Comparison of ENCODE assay signal across 8 mouse cellular contexts in genomic region chr5:99728027-99728451, GRCm38 (mm10). TPM values are rescaled to one million over a fixed set of nuclear protein-coding genes. Genes with fewer than 3 reads are reported as not detected.
DNase-seq lines count a peak whose midpoint lies in the region; ATAC-seq and TF ChIP-seq lines count a peak whose summit lies in the region.

No protein-coding gene starts in this region.

- peak overlapping the region; percentile 61 for H3K4me3 ChIP-seq in forebrain, embryonic 12.5 days (replicated peaks)
- H3K4me3 ChIP-seq in intestine, postnatal 0 days (ENCODE audit: low read depth, low read length), result peak overlapping the region; percentile 61
- peak overlapping the region; percentile 61 for H3K4me3 ChIP-seq in stomach, embryonic 14.5 days (ENCODE audit: low read depth, low read length)

- no peak overlapping the region for H3K27ac ChIP-seq in forebrain, embryonic 12.5 days
- H3K27ac ChIP-seq in intestine, postnatal 0 days (ENCODE audit: low read depth, low read length), result no peak overlapping the region
- H3K27ac ChIP-seq in stomach, embryonic 14.5 days (ENCODE audit: low read length), result no peak overlapping the region

- H3K4me2 ChIP-seq in forebrain, embryonic 12.5 days, result peak overlapping the region; percentile 100
- H3K4me2 ChIP-seq in intestine, postnatal 0 days (replicated peaks; ENCODE audit: low read depth), result peak overlapping the region; percentile 100
- H3K4me2 ChIP-seq in stomach, embryonic 14.5 days (replicated peaks; ENCODE audit: low read depth, low read length), result peak overlapping the region; percentile 100

- TF ChIP-seq CTCF in intestine, postnatal 0 days (IDR thresholded peaks at IDR 0.05; ENCODE audit: low read depth), result no peak

- H3K27me3 ChIP-seq in forebrain, embryonic 12.5 days, result peaks cover 45% of the 10 kb centered on the region
- H3K27me3 ChIP-seq in intestine, postnatal 0 days (replicated peaks; ENCODE audit: control insufficient read depth, insufficient read depth, low read length), result peaks cover 21% of the 10 kb centered on the region; the same call in 1 of the 2 replicates
- 0 out of 2 replicates have a peak, but pooled peaks cover 3% of the 10 kb centered on the region for H3K27me3 ChIP-seq in stomach, embryonic 14.5 days (ENCODE audit: control insufficient read depth, insufficient read depth, low read length)

- H3K36me3 ChIP-seq in forebrain, embryonic 12.5 days (replicated peaks), result no peaks in the 10 kb centered on the region
- no peaks in the 10 kb centered on the region for H3K36me3 ChIP-seq in intestine, postnatal 0 days (ENCODE audit: control insufficient read depth, insufficient read depth)
- H3K36me3 ChIP-seq in stomach, embryonic 14.5 days (ENCODE audit: control insufficient read depth, insufficient read depth, low read length), result no peaks in the 10 kb centered on the region

- WGBS in forebrain, embryonic 12.5 days, result 1% methylated on average over 15 of the region's 15 CpGs
- under 1% methylated on average over 15 of the region's 15 CpGs for WGBS in intestine, postnatal 0 days
- under 1% methylated on average over 15 of the region's 15 CpGs for WGBS in stomach, embryonic 14.5 days

- H3K9me3 ChIP-seq in forebrain, embryonic 12.5 days, result no peaks in the 10 kb centered on the region
- no peaks in the 10 kb centered on the region for H3K9me3 ChIP-seq in intestine, postnatal 0 days (ENCODE audit: control insufficient read depth)
- no peaks in the 10 kb centered on the region for H3K9me3 ChIP-seq in stomach, embryonic 14.5 days (ENCODE audit: control insufficient read depth, low read depth, low read length)

- H3K4me1 ChIP-seq in forebrain, embryonic 12.5 days, result peaks cover 16% of the 10 kb centered on the region
- 0 out of 2 replicates have a peak, but pooled peaks cover 4% of the 10 kb centered on the region for H3K4me1 ChIP-seq in intestine, postnatal 0 days (replicated peaks; ENCODE audit: control insufficient read depth, insufficient read depth, low read length)
- H3K4me1 ChIP-seq in stomach, embryonic 14.5 days (ENCODE audit: control insufficient read depth, insufficient read depth, low read length), result 0 out of 2 replicates have a peak, but pooled peaks cover 6% of the 10 kb centered on the region

- peak; percentile 31 for DNase-seq in cerebellum, adult 11-12 months
- DNase-seq in cerebellum, postnatal 4 days (ENCODE audit: low spot score in 2 of 2), result no peak
- peak; percentile 35 for DNase-seq in ES-CJ7 (ENCODE audit: low read depth, low spot score)
- peak; percentile 2 for DNase-seq in lung, postnatal 14 days
- no peak for DNase-seq in gastrocnemius, adult 8-10 months (ENCODE audit: low spot score in 2 of 2)

- H3K9ac ChIP-seq in forebrain, embryonic 12.5 days, result peak overlapping the region; percentile 68
- 0 out of 2 replicates have a peak overlapping the region, but pooled peaks have one; percentile 28 for H3K9ac ChIP-seq in intestine, postnatal 0 days (ENCODE audit: low read depth, low read length)
- no peak overlapping the region for H3K9ac ChIP-seq in stomach, embryonic 14.5 days (replicated peaks; ENCODE audit: low read depth, low read length)

- peak; percentile 28 for ATAC-seq in forebrain, embryonic 12.5 days (ENCODE audit: low FRiP score)
- no peak for ATAC-seq in intestine, postnatal 0 days
- no peak for ATAC-seq in stomach, embryonic 14.5 days (ENCODE audit: insufficient number of reproducible peaks, insufficient read depth, low FRiP score, low read depth)

RNA-seq across cellular contexts. Expression of gene Rasgef1b, which starts 0.8 kb away (rescaled TPM):
- 36.6 and 36.9 TPM in 2 replicates for polyA plus RNA-seq in forebrain, embryonic 12.5 days (2016; fragmentation: Nextera tagmentation; extraction: Ambion mirVana)
- 3.6 and 4.0 TPM in 2 replicates for polyA plus RNA-seq in intestine, postnatal 0 days (2015; fragmentation: Nextera tagmentation; extraction: Ambion mirVana)
- polyA plus RNA-seq in stomach, embryonic 14.5 days (2014; fragmentation: Nextera tagmentation; extraction: Ambion mirVana), result 13.9 and 14.8 TPM in 2 replicates
- under 1 TPM in 3 of 4 experiments, not detected in 1; 0.24 to 0.36 (median 0.35) TPM for total RNA-seq in gastrocnemius, adult 8-10 months (2022)

Comparison
In these comparisons a context has a peak if more than half of its experiments do, and no peak if none do; other contexts are left out.
1. DNase-seq: peak in cerebellum, adult 11-12 months (single experiment), ES-CJ7 (single experiment) and lung, postnatal 14 days (single experiment); none in cerebellum, postnatal 4 days (0 of 2) and gastrocnemius, adult 8-10 months (0 of 2).
2. Peak in every context shown above with its lines, with median percentiles within 50 percentile points of each other: H3K4me2 ChIP-seq and H3K4me3 ChIP-seq.